Mouse (Mus musculus): ENCODE measurements around the gene Gzmk. TPM values are rescaled to one million over a fixed set of nuclear protein-coding genes. Genes with fewer than 3 reads are reported as not detected.

Gzmk gene
- not detected for polyA plus RNA-seq (2014; fragmentation: Illumina TruSeq; extraction: RNeasy Lipid Tissue Mini Kit (QIAGEN cat#74804); ENCODE audit: low read depth, low replicate concordance)

DNA sequence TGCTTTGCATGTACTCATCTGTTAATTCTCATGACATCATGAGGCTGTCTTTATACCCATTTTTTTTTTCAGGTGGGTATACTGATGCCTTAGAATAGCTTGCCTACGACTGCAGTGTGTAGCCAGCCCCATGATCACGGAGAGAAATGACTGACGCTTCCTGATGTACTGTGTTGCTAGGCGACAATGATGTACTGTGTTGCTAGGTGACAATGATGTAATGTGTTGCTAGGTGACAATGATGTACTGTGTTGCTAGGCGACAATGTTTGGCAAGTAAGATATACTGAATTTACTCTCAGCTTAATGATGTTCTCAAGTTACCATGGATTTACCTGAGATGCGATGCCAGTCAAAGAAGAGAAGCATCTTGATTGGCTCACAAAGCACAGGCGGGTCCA lies at the start of gene Gzmk:
Gzmk (minus strand) TSS at position 98 of the 400 bp plus-strand sequence.

DNA sequence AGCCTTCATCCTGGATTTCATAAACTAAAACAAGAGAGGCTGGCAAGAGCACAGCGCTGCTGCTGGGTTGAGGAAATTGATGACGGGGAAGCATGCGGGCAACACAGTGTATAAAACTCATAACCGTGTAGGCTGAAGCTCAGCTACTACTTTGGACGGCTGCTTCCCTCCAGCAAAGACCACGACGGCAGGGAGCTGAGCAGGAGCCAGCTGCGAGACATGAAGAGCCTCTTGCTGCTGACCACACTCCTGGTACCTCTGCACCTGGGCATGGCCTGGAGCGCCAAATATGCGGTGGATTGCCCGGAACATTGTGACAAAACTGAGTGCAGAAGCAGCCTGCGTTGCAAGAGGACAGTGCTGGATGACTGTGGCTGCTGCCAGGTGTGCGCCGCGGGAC lies 16.1 kb downstream of the Gzmk start, which contains the start of gene Esm1:
Esm1 (plus strand) TSS at position 36 of the 400 bp plus-strand sequence.

Other genes with a start within 250 kb of the Gzmk start
- not detected for gene Ccno, start 238.1 kb downstream of the Gzmk start, polyA plus RNA-seq (2014; fragmentation: Illumina TruSeq; extraction: RNeasy Lipid Tissue Mini Kit (QIAGEN cat#74804); ENCODE audit: low read depth, low replicate concordance)
- gene Mcidas, start 232.1 kb downstream of the Gzmk start, polyA plus RNA-seq (2014; fragmentation: Illumina TruSeq; extraction: RNeasy Lipid Tissue Mini Kit (QIAGEN cat#74804); ENCODE audit: low read depth, low replicate concordance): not detected
- not detected for gene Cdc20b, start 190.8 kb downstream of the Gzmk start, polyA plus RNA-seq (2014; fragmentation: Illumina TruSeq; extraction: RNeasy Lipid Tissue Mini Kit (QIAGEN cat#74804); ENCODE audit: low read depth, low replicate concordance)
- 68.9 TPM for gene Gpx8, start 179.5 kb downstream of the Gzmk start, polyA plus RNA-seq (2014; fragmentation: Illumina TruSeq; extraction: RNeasy Lipid Tissue Mini Kit (QIAGEN cat#74804); ENCODE audit: low read depth, low replicate concordance)
- gene Gzma, start 124.9 kb downstream of the Gzmk start, polyA plus RNA-seq (2014; fragmentation: Illumina TruSeq; extraction: RNeasy Lipid Tissue Mini Kit (QIAGEN cat#74804); ENCODE audit: low read depth, low replicate concordance): not detected
- 5.5 TPM for gene Esm1, start 16.2 kb downstream of the Gzmk start, polyA plus RNA-seq (2014; fragmentation: Illumina TruSeq; extraction: RNeasy Lipid Tissue Mini Kit (QIAGEN cat#74804); ENCODE audit: low read depth, low replicate concordance)
- 0.63 TPM for gene BC067074, start 67.3 kb upstream of the Gzmk start, polyA plus RNA-seq (2014; fragmentation: Illumina TruSeq; extraction: RNeasy Lipid Tissue Mini Kit (QIAGEN cat#74804); ENCODE audit: low read depth, low replicate concordance)